Mouse (Mus musculus): ENCODE measurements at regions not wholly inside any gene's neighbourhood (a gene's known extent, or its start where the extent isn't known, plus 50 kb on each side); places are given as distances from the start of the nearest gene placed in this dataset.

GRCm38 (mm10) chrX:131232166-131232565 lies 1482.6 kb downstream of the Diaph2 start:
- intact Hi-C loops (cut with DNase I) = no loop called here
- no peak for DNase-seq (ENCODE audit: low spot score in 2 of 2)

DNA sequence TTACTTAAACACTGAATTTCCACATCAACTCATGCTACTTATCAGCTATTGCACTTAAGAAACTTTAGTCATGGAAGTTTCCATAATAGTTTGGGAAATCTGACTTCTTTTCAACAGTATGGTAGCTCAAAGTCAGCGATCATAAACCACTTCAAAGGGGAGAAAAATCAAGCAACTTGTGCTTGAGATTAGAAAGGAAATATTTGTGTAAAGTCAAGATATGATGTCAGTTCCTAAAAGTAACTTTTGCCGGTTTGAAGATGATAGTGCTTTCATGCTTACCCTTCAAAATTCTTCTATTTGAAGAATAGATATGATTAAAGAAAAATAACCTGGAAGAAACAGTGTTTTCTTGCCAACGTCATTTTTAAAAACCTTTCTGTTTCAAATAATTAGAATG lies 1528.0 kb downstream of the Diaph2 start:
- DNase-seq (ENCODE audit: low spot score in 2 of 2) = no peak
- intact Hi-C loops (cut with DNase I) = no loop called here

DNA sequence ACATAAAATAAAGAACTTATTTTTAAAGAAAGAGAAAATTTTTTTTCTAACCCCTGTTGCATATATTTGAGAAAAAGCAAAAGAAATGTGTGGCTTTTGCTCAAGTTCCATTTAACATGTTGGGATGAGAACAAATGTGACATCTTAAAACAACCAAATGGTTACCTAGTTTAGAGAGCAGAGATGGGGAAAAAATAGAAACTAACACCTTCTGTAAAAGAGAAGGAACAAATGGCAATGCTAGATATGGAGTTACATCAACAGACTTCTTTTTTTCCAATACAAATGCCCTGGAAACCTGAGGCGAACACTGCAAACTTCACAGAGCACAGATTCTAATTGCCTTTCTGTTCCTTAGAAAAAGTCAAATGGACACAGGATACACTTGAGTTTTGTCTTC lies 1562.8 kb downstream of the Diaph2 start:
- intact Hi-C loops (cut with DNase I) = no loop called here

More for the DNA sequence above, 1562.8 kb downstream of the Diaph2 start:
- peak in 1 of 2 experiments; percentile 27 for DNase-seq (ENCODE audit: low spot score in 2 of 2)
